Mouse (Mus musculus) forebrain, embryonic 12.5 days (tissue): ENCODE measurements at regions not wholly inside any gene's neighbourhood (a gene's known extent, or its start where the extent isn't known, plus 50 kb on each side); places are given as distances from the start of the nearest gene placed in this dataset.

ENCODE experiments used
- ATAC-seq: fragments of 200-750 bp; cut with Nextera tagmentation; 2 replicates; pipeline ENCODE4 v1.8.0; 2017; ENCODE audit warnings: moderate TSS enrichment; ENCODE audit not compliant: low FRiP score
- H3K27ac ChIP-seq: fragments of 300-500 bp; sonication (generic); 2 replicates; pipeline ENCODE4 v1.5.1; 2016; ENCODE audit warnings: mild to moderate bottlenecking
- H3K27me3 ChIP-seq: fragments of 300-500 bp; sonication (generic); 2 replicates; pipeline ENCODE4 v1.6.1; 2016; ENCODE audit warnings: mild to moderate bottlenecking
- H3K36me3 ChIP-seq: fragments of 300-500 bp; sonication (generic); replicated peaks from 2 replicates; pipeline ENCODE4 v1.6.1; 2016; ENCODE audit warnings: mild to moderate bottlenecking
- H3K4me1 ChIP-seq: fragments of 300-500 bp; sonication (generic); 2 replicates; pipeline ENCODE4 v1.6.1; 2016
- H3K4me2 ChIP-seq: fragments of 300-500 bp; sonication (generic); 2 replicates; pipeline ENCODE4 v1.6.1; 2016; ENCODE audit warnings: mild to moderate bottlenecking, moderate library complexity
- H3K4me3 ChIP-seq: fragments of 300-500 bp; sonication (generic); replicated peaks from 2 replicates; pipeline ENCODE4 v1.5.1; 2016; ENCODE audit warnings: mild to moderate bottlenecking
- H3K9ac ChIP-seq: fragments of 300-500 bp; sonication (generic); 2 replicates; pipeline ENCODE4 v1.6.1; 2016; ENCODE audit warnings: mild to moderate bottlenecking
- H3K9me3 ChIP-seq: fragments of 300-500 bp; sonication (generic); 2 replicates; pipeline ENCODE4 v1.6.1; 2016
- WGBS: fragments of 180-500 bp; shearing (Covaris S2); methylation state at CpG from one replicate; pipeline ENCODE4 v1.1.7; 2016; 5-methylcytosine and 5-hydroxymethylcytosine counted together

DNA sequence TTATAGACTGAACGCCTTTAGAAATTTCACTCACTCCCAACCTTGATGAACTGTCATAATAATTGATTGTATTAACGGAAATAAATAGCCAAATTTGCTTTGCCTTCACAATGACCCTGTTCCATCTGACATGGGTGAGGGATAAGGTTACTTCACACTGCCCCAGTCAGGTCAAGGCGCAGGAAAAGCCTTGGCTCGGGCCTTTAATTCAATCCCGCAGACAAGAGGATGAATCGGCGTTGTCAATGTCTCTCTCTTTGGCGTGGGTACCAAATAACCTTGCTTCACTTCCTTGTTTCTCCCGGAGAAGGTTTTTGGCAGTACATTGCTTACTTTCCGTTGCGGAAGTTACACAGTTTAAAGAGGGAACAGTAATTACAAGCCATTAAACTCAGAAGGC is 354.2 kb downstream of the Cps1 start:
- H3K27ac ChIP-seq = no peak overlapping the region
- ATAC-seq = no peak
- no peaks in the 10 kb centered on the region for H3K36me3 ChIP-seq
- H3K4me2 ChIP-seq = no peak overlapping the region
- no peaks in the 10 kb centered on the region for H3K9me3 ChIP-seq
- H3K27me3 ChIP-seq = no peaks in the 10 kb centered on the region
- no peaks in the 10 kb centered on the region for H3K4me1 ChIP-seq
- WGBS = 77% methylated on average over 11 of the region's 11 CpGs
- no peak overlapping the region for H3K9ac ChIP-seq
- H3K4me3 ChIP-seq = no peak overlapping the region

DNA sequence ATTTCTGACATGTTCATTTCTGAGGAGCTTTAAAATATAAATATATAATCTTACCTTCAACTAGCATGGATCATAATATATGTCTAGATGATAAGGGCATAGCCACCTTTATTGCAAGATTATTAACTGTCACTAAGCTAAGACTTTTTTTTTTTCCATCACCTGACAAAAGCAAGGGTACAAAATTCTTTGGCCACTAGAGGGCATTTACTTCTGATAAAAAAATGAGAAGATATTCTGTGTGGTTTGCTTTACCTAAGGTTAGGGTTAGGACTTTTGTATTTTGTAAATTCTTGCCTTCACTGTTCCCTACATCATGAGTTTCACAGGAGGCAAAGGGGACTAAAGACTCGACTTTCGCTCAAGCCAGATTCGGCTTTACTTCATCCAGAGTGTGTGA is 355.1 kb downstream of the Cps1 start:
- 89% methylated on average over 3 of the region's 3 CpGs for WGBS
- no peak for ATAC-seq
- no peak overlapping the region for H3K9ac ChIP-seq

GRCm38 (mm10) chr1:67481974-67482373 is 359.1 kb downstream of the Cps1 start:
- Histone ChIP-seq H3K4me3 (no peak overlapping the region), H3K9ac (no peak overlapping the region), H3K27ac (no peak overlapping the region), H3K9me3 (no peaks in the 10 kb centered on the region), H3K4me1 (no peaks in the 10 kb centered on the region), H3K27me3 (no peaks in the 10 kb centered on the region), H3K4me2 (no peak overlapping the region), H3K36me3 (no peaks in the 10 kb centered on the region)
- no peak for ATAC-seq
- WGBS = 76% methylated on average over 1 of the region's 1 CpGs

More for the DNA sequence above, 355.1 kb downstream of the Cps1 start:
- no peaks in the 10 kb centered on the region for H3K4me1 ChIP-seq
- H3K27me3 ChIP-seq = no peaks in the 10 kb centered on the region
- H3K27ac ChIP-seq = no peak overlapping the region
- no peaks in the 10 kb centered on the region for H3K36me3 ChIP-seq
- no peak overlapping the region for H3K4me2 ChIP-seq
- no peak overlapping the region for H3K4me3 ChIP-seq
- no peaks in the 10 kb centered on the region for H3K9me3 ChIP-seq

DNA sequence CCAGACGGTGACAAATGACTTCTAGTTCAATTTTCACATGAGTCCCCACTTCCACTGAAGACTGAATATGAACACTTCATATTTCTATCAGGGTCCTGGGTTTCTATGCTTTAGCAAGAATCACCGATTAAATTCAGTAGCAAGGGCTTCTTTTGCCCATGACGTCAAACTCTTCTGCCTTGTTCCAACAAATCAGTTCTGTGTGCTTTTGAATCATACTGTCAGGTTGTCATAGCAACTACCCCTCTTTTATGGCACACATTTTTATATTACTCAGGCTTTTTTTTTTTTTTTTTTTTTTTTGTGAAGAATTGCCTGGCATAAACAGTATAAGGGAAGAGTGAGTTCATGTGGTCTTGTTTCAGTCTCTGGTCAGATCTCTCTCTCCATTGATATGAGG is 381.3 kb downstream of the Cps1 start:
- Histone ChIP-seq H3K9me3 (no peaks in the 10 kb centered on the region), H3K36me3 (no peaks in the 10 kb centered on the region), H3K4me3 (no peak overlapping the region), H3K4me2 (no peak overlapping the region), H3K4me1 (no peaks in the 10 kb centered on the region), H3K27ac (no peak overlapping the region), H3K27me3 (no peaks in the 10 kb centered on the region), H3K9ac (no peak overlapping the region)
- WGBS = 85% methylated on average over 3 of the region's 3 CpGs
- no peak for ATAC-seq

- Histone ChIP-seq H3K9ac (no peak overlapping the region), H3K4me2 (no peak overlapping the region), H3K9me3 (no peaks in the 10 kb centered on the region), H3K4me1 (no peaks in the 10 kb centered on the region), H3K27ac (no peak overlapping the region), H3K27me3 (no peaks in the 10 kb centered on the region), H3K36me3 (no peaks in the 10 kb centered on the region), H3K4me3 (no peak overlapping the region)
- WGBS = 69% methylated on average over 2 of the region's 2 CpGs
- no peak for ATAC-seq
Measured at GRCm38 (mm10) chr1:67505746-67506145, 382.9 kb downstream of the Cps1 start.

- H3K9ac ChIP-seq = no peak overlapping the region
- H3K27me3 ChIP-seq = no peaks in the 10 kb centered on the region
- no peaks in the 10 kb centered on the region for H3K4me1 ChIP-seq
- no peaks in the 10 kb centered on the region for H3K36me3 ChIP-seq
- no peak overlapping the region for H3K27ac ChIP-seq
- no peak overlapping the region for H3K4me2 ChIP-seq
- 92% methylated on average over 3 of the region's 3 CpGs for WGBS
- no peak overlapping the region for H3K4me3 ChIP-seq
- no peak for ATAC-seq
- no peaks in the 10 kb centered on the region for H3K9me3 ChIP-seq
Measured at GRCm38 (mm10) chr1:67518295-67518694, 395.5 kb downstream of the Cps1 start.

GRCm38 (mm10) chr1:67558728-67559127 is 435.9 kb downstream of the Cps1 start:
- 0 out of 2 replicates have a peak, but pooled peaks have one; percentile 65 for ATAC-seq
- H3K36me3 ChIP-seq = no peaks in the 10 kb centered on the region
- no peak overlapping the region for H3K9ac ChIP-seq
- no peak overlapping the region for H3K4me2 ChIP-seq
- no peaks in the 10 kb centered on the region for H3K4me1 ChIP-seq
- H3K27ac ChIP-seq = no peak overlapping the region
- no peaks in the 10 kb centered on the region for H3K9me3 ChIP-seq
- H3K4me3 ChIP-seq = no peak overlapping the region
- no peaks in the 10 kb centered on the region for H3K27me3 ChIP-seq

DNA sequence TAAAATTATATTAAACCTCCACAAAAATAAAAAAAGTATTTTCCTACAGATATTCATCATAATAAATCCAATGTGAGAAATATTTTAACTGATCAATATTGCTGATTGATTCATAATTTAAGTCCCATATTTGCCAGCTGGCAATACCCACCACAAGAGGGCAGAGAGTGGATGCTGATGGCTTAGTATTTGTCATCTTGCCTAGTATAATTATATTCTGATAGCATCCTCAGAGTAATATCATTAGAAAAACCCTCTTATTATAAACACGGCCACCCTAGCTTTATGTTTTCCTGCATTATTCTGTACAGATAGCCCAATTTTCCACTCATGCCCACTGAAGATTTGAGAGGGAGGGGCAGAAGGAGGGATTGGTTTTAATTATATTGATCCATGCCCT is 436.4 kb downstream of the Cps1 start:
- H3K27me3 ChIP-seq = no peaks in the 10 kb centered on the region
- no peak overlapping the region for H3K27ac ChIP-seq
- H3K9ac ChIP-seq = no peak overlapping the region
- H3K4me3 ChIP-seq = no peak overlapping the region
- no peaks in the 10 kb centered on the region for H3K36me3 ChIP-seq
- 69% methylated on average over 1 of the region's 1 CpGs for WGBS
- H3K9me3 ChIP-seq = no peaks in the 10 kb centered on the region
- H3K4me2 ChIP-seq = no peak overlapping the region
- ATAC-seq = peak; percentile 58; the same call in 1 of the 2 replicates
- no peaks in the 10 kb centered on the region for H3K4me1 ChIP-seq

DNA sequence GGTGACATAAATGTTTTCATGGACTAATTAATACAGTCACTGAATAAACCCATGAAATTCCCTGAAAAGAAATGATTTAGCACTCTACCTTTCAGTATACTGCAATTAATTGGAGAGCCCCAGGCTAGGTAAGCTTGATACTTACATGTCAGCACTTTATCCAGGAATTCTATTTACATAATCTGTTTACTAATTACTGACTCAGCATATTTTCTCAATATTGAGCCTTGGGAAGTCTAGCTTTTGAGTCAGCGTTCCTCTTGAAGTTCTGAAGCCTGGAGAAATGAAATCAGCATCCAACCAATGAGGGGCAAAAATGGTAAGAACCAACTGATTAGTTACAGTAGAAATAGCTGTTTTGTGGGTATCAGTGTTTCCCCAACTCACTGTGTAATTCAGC is 448.8 kb downstream of the Cps1 start:
- no peaks in the 10 kb centered on the region for H3K9me3 ChIP-seq
- H3K36me3 ChIP-seq = no peaks in the 10 kb centered on the region
- no peak overlapping the region for H3K9ac ChIP-seq
- WGBS = 73% methylated on average over 1 of the region's 1 CpGs
- H3K4me1 ChIP-seq = no peaks in the 10 kb centered on the region
- no peak overlapping the region for H3K4me3 ChIP-seq
- no peak for ATAC-seq
- H3K4me2 ChIP-seq = no peak overlapping the region
- H3K27ac ChIP-seq = no peak overlapping the region
- H3K27me3 ChIP-seq = no peaks in the 10 kb centered on the region

DNA sequence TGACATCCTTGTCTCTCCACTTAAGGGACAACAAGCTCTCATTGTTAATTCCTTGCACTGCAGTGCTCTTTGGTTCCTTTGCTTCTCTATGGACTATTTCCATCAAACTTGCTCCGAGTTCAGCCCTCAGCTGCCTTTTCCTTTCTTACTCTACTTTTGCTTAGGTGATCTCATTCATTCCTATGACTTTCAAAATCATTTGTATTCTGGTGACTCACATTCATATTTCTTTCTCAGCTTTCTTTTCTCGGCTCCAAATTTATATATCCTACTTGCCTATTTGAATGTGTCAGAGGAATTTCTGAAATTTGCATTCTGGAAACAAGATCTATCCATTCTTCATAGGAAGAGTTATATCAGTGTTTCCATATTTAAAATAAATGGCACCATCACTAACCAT is 456.9 kb downstream of the Cps1 start:
- no peak for ATAC-seq
- WGBS = 89% methylated on average over 2 of the region's 2 CpGs
- Histone ChIP-seq H3K4me3 (no peak overlapping the region), H3K4me1 (no peaks in the 10 kb centered on the region), H3K36me3 (no peaks in the 10 kb centered on the region), H3K9me3 (no peaks in the 10 kb centered on the region), H3K9ac (no peak overlapping the region), H3K4me2 (no peak overlapping the region), H3K27me3 (no peaks in the 10 kb centered on the region), H3K27ac (no peak overlapping the region)
